Mouse (Mus musculus) brain, embryonic 14.5 days (tissue): Measurements from ENCODE around the gene Ccdc34. TPM values are rescaled to one million over a fixed set of nuclear protein-coding genes. Genes with fewer than 3 reads are reported as not detected.

Experiments used
- DNase-seq: peaks from one replicate; pipeline ENCODE4 v3.0.0-alpha.2; 2011; ENCODE audit warnings: low read depth
- CTCF ChIP-seq: fragments of 200-500 bp; IDR thresholded peaks from 2 replicates; pipeline ENCODE4 v1.5.1; 2012; ENCODE audit warnings: inconsistent platforms, mild to moderate bottlenecking, moderate library complexity, borderline replicate concordance; ENCODE audit not compliant: insufficient read depth, insufficient read length; ENCODE audit errors: extremely low read depth
- POLR2A ChIP-seq: fragments of 200-500 bp; IDR thresholded peaks from 2 replicates; pipeline ENCODE4 v1.6.1; 2012; ENCODE audit warnings: mild to moderate bottlenecking, inconsistent platforms, borderline replicate concordance; ENCODE audit not compliant: poor library complexity, insufficient read depth, insufficient read length, severe bottlenecking; ENCODE audit errors: extremely low read depth
- polyA plus RNA-seq: library from polyadenylated mRNA; depleted of rRNA; stranded (reverse); fragments of >200 nt; gene quantifications from 2 replicates; pipeline ENCODE4 v1.2.3, GENCODE M21; 2012

Ccdc34 gene
- polyA plus RNA-seq, 1 experiment: 28.7 TPM

DNA sequence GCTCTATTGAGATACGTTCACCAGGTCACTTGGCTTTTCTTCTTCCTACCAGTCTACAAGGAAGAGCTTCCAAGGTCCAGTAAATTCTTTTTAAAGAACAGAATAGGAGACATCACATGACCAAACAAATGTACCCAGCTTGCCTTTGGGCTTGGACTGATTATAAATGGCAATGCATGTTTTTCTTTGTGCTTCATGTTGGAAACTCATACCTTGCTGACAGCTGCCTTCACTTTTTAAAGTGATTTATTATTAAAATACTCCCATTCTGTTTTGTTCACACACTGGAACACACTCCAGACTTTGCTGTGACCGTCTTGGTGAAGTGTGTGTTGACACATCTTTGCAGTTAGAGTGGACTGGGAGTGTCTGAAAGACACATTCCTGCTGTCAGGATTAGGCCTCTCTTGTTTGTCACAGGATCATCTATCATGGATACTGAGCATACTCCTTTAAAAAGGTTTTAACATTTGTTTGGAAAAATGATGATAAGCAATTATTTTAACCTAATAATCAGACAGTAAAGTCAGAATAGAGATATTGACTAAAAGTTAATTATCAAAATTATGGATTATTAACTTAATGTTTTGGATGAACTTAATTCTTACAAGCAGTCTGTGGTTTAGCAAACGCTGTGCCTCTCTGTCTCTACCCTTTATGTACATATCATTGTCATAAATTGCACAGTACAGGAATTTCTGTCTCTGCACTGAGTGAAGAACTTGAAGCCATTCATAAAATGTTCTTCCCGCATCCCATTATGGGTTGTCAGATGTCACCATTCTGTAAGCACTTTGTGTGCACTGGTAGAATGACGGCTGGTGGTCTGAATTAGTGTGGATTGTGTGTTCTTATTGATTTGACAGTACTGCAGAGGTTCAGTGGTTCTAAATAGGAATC, 25.5 kb downstream of the Ccdc34 start:
- no peak for DNase-seq
- TF ChIP-seq POLR2A: no peak
- TF ChIP-seq CTCF: no peak

DNA sequence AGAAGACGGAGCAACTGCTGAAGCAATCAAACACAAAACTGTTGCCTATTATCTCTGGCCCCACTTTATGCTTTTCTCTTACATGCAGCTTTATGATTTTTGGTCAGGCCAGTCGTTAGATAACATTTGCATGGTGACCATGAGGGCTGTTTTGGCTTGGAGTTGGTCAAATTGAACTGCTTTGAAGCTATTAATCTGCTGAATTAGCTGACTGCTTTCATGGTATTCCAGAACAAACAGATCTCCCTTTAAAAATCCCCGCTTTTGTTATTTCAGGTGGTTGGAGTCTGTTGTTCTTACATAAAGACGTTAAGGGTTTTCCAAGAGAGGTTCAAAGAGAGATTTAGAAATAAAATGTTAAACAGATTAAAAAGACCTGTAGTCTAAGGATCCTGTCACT, 40.8 kb downstream of the Ccdc34 start:
- TF ChIP-seq CTCF: no peak
- TF ChIP-seq POLR2A: no peak
- peak; percentile 32 for DNase-seq

DNA sequence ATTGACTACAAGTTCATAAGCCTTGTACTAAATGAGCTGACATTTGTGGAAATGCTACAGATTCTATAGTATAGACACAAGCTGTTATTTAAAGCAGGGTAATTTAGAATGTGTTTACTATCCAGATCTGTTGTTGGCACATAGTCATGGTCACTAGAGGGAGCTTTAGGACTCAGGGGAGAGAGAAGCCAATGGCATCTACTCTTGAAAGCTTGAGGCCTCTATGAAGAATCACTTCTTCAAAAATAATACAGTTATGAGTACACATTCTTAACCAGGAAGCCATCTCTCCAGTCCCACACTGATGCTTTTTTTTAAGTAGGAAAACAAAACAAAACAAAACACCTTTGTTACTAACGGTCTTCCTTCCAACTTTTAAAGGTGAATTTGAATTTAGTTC, 45.5 kb downstream of the Ccdc34 start:
- no peak for DNase-seq
- TF ChIP-seq CTCF: no peak
- TF ChIP-seq POLR2A: no peak

DNA sequence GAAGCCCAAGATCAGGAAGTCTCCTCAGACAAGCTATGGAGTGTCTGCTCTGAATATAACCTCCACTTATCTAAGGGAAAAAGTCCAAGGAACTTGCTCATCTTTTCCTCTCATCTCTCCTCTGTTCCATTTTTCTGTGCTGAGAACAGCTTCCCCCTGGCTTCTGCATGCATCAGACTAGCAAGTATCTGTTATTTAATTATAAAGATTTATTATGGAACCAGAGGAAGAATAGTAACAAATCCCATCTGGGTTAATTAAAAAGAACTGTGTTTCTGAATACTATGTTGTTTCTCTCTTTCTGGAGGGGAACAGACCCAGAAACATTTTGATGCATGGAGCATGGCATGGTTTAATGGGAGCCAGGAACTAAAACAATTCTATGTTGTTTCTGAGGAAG, 51.3 kb downstream of the Ccdc34 start:
- TF ChIP-seq POLR2A (no peak), CTCF (no peak)
- DNase-seq: no peak

DNA sequence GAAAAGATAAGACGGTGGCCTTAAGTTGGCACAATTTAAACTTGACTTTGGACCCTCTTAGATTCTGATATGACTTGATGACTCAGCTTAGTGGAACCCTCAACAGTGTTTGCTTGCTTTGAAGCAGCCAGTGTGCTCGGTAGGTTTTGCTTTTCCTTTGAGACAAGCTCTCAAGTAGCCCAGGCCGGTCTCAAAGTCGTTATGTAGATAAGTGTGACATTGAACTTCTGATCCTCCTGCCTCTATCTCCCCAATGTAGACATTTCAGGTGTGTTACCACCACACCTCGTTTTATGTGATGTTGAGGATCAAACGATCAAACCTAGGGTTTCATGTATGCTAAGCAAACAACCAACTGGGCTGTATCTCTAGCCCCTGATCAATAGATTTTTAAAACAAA, 55.4 kb downstream of the Ccdc34 start:
- DNase-seq: no peak
- TF ChIP-seq POLR2A: no peak
- TF ChIP-seq CTCF: no peak

DNA sequence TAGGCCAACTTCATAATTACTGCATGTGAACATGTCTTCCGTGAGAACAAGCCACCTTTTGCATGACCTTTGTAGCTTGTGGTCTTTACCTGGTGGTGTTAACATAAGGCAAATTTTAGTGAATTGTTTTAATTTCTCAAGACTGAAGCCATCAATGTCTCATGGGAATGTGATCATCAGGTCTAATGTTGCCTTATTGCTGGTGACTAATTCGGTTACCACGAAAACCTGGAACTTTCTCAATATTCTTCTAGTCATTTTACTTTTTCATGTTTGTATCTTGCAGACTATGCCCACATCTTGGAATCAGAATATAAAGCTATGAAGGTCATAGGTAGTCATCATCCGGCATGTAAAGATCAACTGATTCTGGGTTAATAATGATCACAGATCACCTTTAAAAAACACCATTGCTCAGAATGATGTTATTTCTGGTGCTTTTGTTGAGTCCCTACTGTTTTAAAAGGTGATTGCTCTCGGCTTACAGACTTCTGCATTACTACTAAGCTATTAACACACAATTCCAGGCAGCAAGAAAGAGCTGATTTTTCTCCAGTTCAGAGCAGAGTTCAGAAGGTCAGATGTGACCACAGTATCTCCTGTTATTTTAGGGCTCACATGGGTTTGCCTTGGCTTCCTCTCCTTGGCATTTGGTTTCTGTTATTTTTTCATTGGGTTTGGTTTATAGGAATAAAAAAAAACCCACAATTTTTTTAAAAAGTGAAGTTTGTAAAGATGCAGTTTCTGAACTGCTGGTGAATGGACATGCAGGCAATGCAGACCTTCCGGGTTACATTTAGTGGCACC, 57.2 kb downstream of the Ccdc34 start:
- TF ChIP-seq POLR2A: no peak
- TF ChIP-seq CTCF: no peak
- DNase-seq: no peak

DNA sequence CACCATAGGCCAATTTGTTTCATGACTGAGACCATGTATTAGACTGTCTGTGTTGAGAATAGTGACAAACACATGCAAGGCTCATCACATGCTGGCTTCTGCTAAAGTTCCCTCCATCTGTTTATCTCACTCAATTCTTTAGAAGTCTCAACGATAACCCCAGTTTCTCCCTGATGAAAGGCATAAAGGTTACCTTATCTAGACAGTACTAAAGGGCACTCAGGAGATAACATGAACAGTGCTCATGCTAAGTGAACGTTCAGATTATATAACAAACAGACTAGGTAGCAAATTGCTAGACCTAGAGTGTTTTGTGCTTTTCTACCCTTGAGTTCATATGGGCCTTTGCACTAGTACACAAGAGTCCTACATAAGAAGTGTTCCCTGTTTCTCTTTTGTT, 59.6 kb downstream of the Ccdc34 start:
- no peak for TF ChIP-seq CTCF
- TF ChIP-seq POLR2A: no peak

DNA sequence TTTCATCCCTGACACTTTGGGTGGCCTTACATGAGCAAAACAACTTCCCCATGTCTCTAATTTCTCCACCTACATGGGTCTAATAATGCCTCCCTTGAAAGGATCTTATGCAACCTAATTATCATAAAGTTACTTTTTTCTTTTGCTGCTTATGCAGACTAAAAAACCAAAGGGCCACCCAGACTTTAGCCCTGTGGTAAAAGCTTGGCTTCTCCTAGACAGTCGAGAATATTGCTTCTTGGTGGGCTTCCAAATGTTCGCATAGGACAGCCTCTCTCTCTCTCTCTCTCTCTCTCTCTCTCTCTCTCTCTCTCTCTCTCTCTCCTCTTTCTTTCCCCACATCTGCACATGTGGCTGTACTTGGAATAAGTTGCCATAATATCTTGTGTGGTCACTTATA, 60.0 kb downstream of the Ccdc34 start:
- no peak for TF ChIP-seq CTCF
- no peak for TF ChIP-seq POLR2A

More for the DNA sequence above, 59.6 kb downstream of the Ccdc34 start:
- DNase-seq: no peak

DNA sequence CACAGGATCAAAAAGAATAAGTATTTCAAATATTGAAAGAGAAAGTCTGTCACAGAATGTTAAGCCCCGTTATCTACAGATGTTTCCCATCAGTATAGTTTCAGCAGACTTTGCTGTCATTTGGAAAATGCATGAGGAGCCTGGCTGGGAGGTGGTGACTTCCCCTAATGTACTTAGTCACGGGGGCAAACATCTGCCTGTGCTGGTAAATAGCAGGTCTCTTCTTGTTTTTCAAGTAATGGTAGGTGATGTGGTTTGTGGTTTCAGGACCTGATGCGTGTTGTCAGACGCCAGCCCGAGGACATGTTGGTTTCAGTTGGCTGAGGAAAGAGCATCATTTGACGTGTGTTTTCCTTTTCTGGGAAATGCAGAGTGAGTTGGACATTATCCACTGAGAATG, 62.9 kb downstream of the Ccdc34 start:
- no peak for DNase-seq
- TF ChIP-seq CTCF (no peak), POLR2A (no peak)

More for the DNA sequence above, 60.0 kb downstream of the Ccdc34 start:
- DNase-seq: no peak

DNA sequence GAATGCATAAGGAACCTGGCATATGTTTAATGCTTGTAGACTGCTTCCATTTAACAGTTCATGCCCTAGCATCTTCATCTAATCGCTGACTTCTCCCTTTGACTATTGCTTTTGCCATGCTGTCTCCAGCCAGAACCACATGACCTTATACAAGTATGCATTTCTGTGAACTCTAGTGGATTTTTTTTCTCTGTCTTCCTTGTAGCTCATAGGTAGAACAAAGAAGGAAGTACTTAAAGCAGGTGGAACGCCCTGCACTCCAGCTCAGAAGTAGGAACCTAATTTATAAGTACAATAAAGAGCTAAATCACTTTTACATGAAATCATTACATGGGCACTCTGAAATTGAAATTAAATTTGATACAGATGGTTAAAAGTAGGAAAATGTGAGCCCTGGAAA, 65.4 kb downstream of the Ccdc34 start:
- DNase-seq: no peak
- TF ChIP-seq CTCF: no peak
- TF ChIP-seq POLR2A: no peak

DNA sequence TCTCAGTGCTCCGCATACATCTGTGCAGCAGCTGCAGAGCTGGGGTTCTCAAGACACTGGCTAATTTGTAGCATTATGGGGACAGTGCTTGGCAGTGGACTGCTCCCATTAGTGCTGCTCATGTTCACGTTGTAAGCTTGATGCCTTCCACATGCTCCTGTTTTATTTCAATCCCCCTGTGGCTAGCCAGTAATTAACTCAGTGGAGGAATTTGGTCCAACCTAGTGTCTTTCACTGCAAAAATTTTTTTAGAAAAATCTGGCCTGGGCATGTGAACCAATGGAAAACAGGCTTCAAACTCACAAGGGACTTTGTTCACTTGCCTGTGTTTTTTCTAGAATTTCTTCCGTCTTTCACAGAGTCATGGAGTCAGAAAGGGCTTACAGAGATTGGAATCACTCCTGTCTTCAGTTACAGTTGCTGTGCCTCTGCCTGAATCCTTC, 68.1 kb downstream of the Ccdc34 start:
- DNase-seq: no peak
- no peak for TF ChIP-seq CTCF
- no peak for TF ChIP-seq POLR2A
